10 mouse cellular contexts compared by ENCODE assay signal in the genomic region with DNA sequence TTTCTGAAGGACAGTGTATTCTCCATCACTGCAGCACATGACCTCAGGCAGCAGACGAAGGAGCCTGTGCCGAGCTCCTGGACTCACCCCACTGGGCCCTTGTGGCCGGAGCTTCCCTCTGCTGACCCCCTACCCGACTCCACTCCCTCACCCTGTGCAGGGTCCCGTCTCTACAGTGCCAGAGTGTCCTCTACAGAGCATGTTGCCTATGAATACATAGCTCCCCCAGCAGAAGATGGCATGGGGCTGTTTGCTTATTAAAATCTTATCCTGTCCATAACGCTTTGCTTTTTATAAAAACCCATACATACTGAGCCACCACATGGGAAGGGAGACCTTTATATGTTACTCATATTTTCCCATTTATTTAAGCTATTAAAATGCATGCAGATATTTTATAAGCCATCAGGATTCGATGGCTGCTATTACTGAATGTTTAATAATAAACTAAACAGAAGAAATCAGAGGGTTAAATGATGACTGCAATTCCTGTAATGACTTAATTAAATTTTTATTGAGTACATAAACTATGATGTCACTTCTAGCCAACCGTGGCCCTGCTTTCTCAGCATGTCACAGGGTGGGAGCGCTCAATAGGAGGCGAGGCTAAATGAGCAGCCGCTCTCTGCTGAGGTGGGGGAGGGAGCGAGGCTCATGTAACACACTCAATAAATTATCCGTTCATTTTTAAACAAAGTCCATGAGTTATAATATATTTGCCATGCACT. TPM values are rescaled to one million over a fixed set of nuclear protein-coding genes. Genes with fewer than 3 reads are reported as not detected.
DNase-seq lines count a peak whose midpoint lies in the region; ATAC-seq and TF ChIP-seq lines count a peak whose summit lies in the region.
"Had no signal": no experiment of that assay in that cellular context is flagged by ENCODE, and none has a peak within 500 bp of the region (broad histone marks: within the 10 kb centered on the region; RNA-seq: fewer than 3 reads in every experiment).

No protein-coding gene starts in this region.

- no peak overlapping the region for H3K9ac ChIP-seq in lung, embryonic 15.5 days
- no peak overlapping the region for H3K9ac ChIP-seq in forebrain, postnatal 0 days

- no peak overlapping the region for H3K4me2 ChIP-seq in lung, embryonic 15.5 days
- H3K4me2 ChIP-seq in forebrain, postnatal 0 days (ENCODE audit: low read depth) = peak overlapping the region; percentile 19

- no peak overlapping the region for H3K4me3 ChIP-seq in lung, embryonic 15.5 days
- no peak overlapping the region for H3K4me3 ChIP-seq in forebrain, postnatal 0 days (ENCODE audit: low read depth, low read length)
- H3K4me3 ChIP-seq: myocyte had no signal

- no peaks in the 10 kb centered on the region for H3K9me3 ChIP-seq in lung, embryonic 15.5 days
- H3K9me3 ChIP-seq in forebrain, postnatal 0 days (ENCODE audit: low read length) = no peaks in the 10 kb centered on the region

- no peak for TF ChIP-seq CTCF in forebrain, postnatal 0 days (IDR thresholded peaks at IDR 0.05; ENCODE audit: low read depth)

- ATAC-seq in lung, embryonic 15.5 days (ENCODE audit: borderline replicate concordance, extremely low read depth, low FRiP score, low TSS enrichment) = peak; percentile 62; the same call in 1 of the 2 replicates
- peak; percentile 99 for ATAC-seq in forebrain, postnatal 0 days

- H3K27me3 ChIP-seq in lung, embryonic 15.5 days = no peaks in the 10 kb centered on the region
- H3K27me3 ChIP-seq in forebrain, postnatal 0 days (ENCODE audit: insufficient read depth, low read length) = no peaks in the 10 kb centered on the region

- WGBS in lung, embryonic 15.5 days = 61% methylated on average over 13 of the region's 13 CpGs
- WGBS in forebrain, postnatal 0 days = 46% methylated on average over 13 of the region's 13 CpGs

- 0 out of 2 replicates have a peak, but pooled peaks cover 8% of the 10 kb centered on the region for H3K4me1 ChIP-seq in lung, embryonic 15.5 days
- no peaks in the 10 kb centered on the region for H3K4me1 ChIP-seq in forebrain, postnatal 0 days (ENCODE audit: insufficient read depth)

- no peak for DNase-seq in lung, postnatal 14 days
- peak; percentile 75 for DNase-seq in forebrain, postnatal 0 days
- DNase-seq in kidney, postnatal 14 days = peak; percentile 52
- DNase-seq in retina, postnatal 1 day = peak; percentile 69
- DNase-seq in gastrocnemius, adult 18-20 months (ENCODE audit: low spot score) = no peak
- no peak for DNase-seq in cerebellum, adult 9-11 months
- no peak for DNase-seq in thymus, postnatal 14 days

- H3K27ac ChIP-seq in lung, embryonic 15.5 days = no peak overlapping the region
- H3K27ac ChIP-seq in forebrain, postnatal 0 days (ENCODE audit: low read depth, low read length) = peak overlapping the region; percentile 35; the same call in 1 of the 2 replicates

- H3K36me3 ChIP-seq in lung, embryonic 15.5 days = no peaks in the 10 kb centered on the region
- peaks cover 3% of the 10 kb centered on the region for H3K36me3 ChIP-seq in forebrain, postnatal 0 days (ENCODE audit: insufficient read depth)

RNA-seq across cellular contexts. Expression of a gene that starts 28.1 kb away (rescaled TPM):
- 0.10 and 0.21 TPM in 2 replicates for polyA plus RNA-seq in lung, embryonic 15.5 days (2015; fragmentation: Nextera tagmentation; extraction: Ambion mirVana)
- total RNA-seq in forebrain, postnatal 0 days (2014; rRNA removed) = not detected in 2 replicates
- polyA plus RNA-seq in forebrain, postnatal 0 days (2015; fragmentation: Nextera tagmentation; extraction: Ambion mirVana) = 0.06 and 0.12 TPM in 2 replicates
- not detected for total RNA-seq in gastrocnemius, adult 18-20 months (2021)
- total RNA-seq: heart, postnatal 25 days had no signal
- polyA plus RNA-seq: myocyte had no signal

RNA-seq across cellular contexts. Expression of a gene that starts 36.0 kb away (rescaled TPM):
- 184 and 199 TPM in 2 replicates for polyA plus RNA-seq in lung, embryonic 15.5 days (2015; fragmentation: Nextera tagmentation; extraction: Ambion mirVana)
- 91.9 and 99.3 TPM in 2 replicates for total RNA-seq in forebrain, postnatal 0 days (2014; rRNA removed)
- polyA plus RNA-seq in forebrain, postnatal 0 days (2015; fragmentation: Nextera tagmentation; extraction: Ambion mirVana) = 145 and 171 TPM in 2 replicates
- 10 to 100 TPM; 43.4 to 45.4 TPM for total RNA-seq in gastrocnemius, adult 18-20 months (2021)

RNA-seq across cellular contexts. Expression of a gene that starts 43.5 kb away (rescaled TPM):
- polyA plus RNA-seq in lung, embryonic 15.5 days (2015; fragmentation: Nextera tagmentation; extraction: Ambion mirVana) = 17.4 and 19.7 TPM in 2 replicates
- total RNA-seq in forebrain, postnatal 0 days (2014; rRNA removed) = 26.4 and 31.4 TPM in 2 replicates
- 53.4 and 55.5 TPM in 2 replicates for polyA plus RNA-seq in forebrain, postnatal 0 days (2015; fragmentation: Nextera tagmentation; extraction: Ambion mirVana)
- total RNA-seq in gastrocnemius, adult 18-20 months (2021) = 10 to 100 TPM; 27.8 to 29.5 TPM

Comparison
In these comparisons a context has a peak if more than half of its experiments do, and no peak if none do; other contexts are left out.
1. DNase-seq: peak in forebrain, postnatal 0 days (single experiment), kidney, postnatal 14 days (single experiment) and retina, postnatal 1 day (single experiment); none in lung, postnatal 14 days (single experiment), gastrocnemius, adult 18-20 months (single experiment), cerebellum, adult 9-11 months (single experiment) and thymus, postnatal 14 days (single experiment).